Mouse (Mus musculus) lung, postnatal 0 days (tissue): Measurements from ENCODE around the gene Pex10.

Experiments used
- CTCF ChIP-seq: IDR thresholded peaks from 2 replicates; pipeline ENCODE4 v1.5.1; 2016; ENCODE audit warnings: antibody characterized with exemption, mild to moderate bottlenecking
- EP300 ChIP-seq: IDR thresholded peaks from 2 replicates; pipeline ENCODE4 v1.6.1; 2016; ENCODE audit warnings: antibody characterized with exemption, mild to moderate bottlenecking, control low read depth

DNA sequence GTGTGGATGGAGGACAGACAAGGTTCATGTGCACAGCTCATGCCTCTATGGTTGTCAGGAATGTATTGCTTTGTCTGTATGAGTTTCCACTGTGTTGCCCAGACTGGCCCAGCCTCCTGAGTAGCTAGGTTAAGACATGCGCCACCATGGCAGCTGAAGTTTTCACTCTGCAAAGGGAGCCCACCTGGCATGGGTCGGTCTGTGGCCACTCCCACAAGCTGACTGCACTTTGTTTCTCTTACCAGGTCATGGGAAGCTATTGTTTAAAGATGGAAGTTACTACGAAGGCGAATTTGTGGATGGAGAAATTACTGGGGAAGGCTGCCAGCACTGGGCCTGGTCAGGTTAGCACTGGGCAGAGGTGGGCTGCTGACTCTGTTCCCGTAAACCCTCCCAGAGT, 22.4 kb downstream of the Pex10 start:
- TF ChIP-seq EP300 = no peak
- TF ChIP-seq CTCF = no peak
